Comparison of ENCODE assay signal across 8 mouse cellular contexts in the genomic region with DNA sequence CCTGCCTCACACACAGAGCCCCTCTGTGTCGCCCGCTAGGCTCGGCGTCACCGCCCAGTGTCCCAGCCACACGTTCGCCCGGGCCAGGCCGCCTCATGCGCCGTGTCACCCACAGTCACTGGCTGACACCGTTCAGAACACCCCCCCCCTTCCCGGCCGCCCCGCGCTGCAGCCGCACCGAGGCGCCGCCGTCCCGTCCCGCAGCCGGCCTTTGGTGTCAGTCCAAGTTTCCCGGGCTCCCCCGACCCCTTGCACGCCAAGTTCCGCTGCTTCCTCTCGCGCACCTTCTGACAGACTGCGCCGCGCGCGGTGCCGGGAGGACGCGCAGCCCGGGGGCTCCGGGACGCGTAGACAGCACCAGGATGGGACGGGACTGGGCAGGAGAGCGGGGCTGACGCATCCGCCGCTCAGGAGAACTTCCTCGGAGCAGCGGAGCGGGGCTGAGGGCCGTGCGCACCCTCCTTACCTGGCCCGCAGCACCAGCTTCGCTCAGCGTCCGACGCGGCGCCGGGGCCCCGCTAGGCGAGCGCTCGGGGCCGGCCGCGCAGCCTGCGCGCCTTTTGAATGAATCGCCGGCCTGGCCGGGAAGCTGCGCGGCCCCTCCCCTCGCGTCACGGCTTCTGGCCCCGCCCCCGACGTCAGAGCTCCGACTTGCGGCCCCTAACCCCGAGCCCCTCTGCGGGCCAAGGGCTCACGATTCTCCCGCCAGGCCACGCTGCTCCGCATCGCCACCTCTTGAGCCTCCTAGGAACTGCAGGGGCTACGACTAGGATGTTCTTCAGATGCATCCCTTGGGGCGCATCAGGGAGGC. TPM values are rescaled to one million over a fixed set of nuclear protein-coding genes. Genes with fewer than 3 reads are reported as not detected.
A peak's percentile ranks its signal among the peaks of the same experiment; 100 is the strongest.
DNase-seq lines count a peak whose midpoint lies in the region; ATAC-seq lines count a peak whose summit lies in the region.

A gene (minus strand): TSS at position 619 of the 811 bp plus-strand sequence.

- H3K9ac ChIP-seq in hindbrain, embryonic 14.5 days: peak within 1 kb of the TSS; percentile 70

- H3K36me3 ChIP-seq in hindbrain, embryonic 14.5 days (replicated peaks; ENCODE audit: control insufficient read depth, insufficient read depth): no peaks in the 10 kb centered on the region

- peak; percentile 90 for ATAC-seq in hindbrain, embryonic 14.5 days (ENCODE audit: low FRiP score)

- under 1% methylated on average over 72 of the region's 91 CpGs for WGBS in hindbrain, embryonic 14.5 days

- peak within 1 kb of the TSS; percentile 99 for H3K4me2 ChIP-seq in hindbrain, embryonic 14.5 days (replicated peaks)

- peak within 1 kb of the TSS; percentile 52 for H3K4me3 ChIP-seq in hindbrain, embryonic 14.5 days (replicated peaks; ENCODE audit: low read length)

- peaks cover 7% of the 10 kb centered on the region; the same call in 1 of the 2 replicates for H3K4me1 ChIP-seq in hindbrain, embryonic 14.5 days (replicated peaks; ENCODE audit: control insufficient read depth, insufficient read depth, low read length)

- peak within 1 kb of the TSS; percentile 54 for H3K27ac ChIP-seq in hindbrain, embryonic 14.5 days

- H3K27me3 ChIP-seq in hindbrain, embryonic 14.5 days (ENCODE audit: control insufficient read depth, insufficient read depth, low read length): no peaks in the 10 kb centered on the region

- peak; percentile 96 for DNase-seq in T-cell, adult 2 months (ENCODE audit: low spot score)
- peak; percentile 96 to 97 for DNase-seq in cerebellum, postnatal 25 days
- peak; percentile 83 to 87 for DNase-seq in frontal cortex, postnatal 25 days (ENCODE audit: low spot score in 2 of 2)
- peak; percentile 94 for DNase-seq in hindbrain, embryonic 14.5 days (ENCODE audit: low spot score)
- DNase-seq in layer of hippocampus, postnatal 36 days: peak; percentile 84 to 88
- DNase-seq in lung, postnatal 25 days (ENCODE audit: low spot score): peak; percentile 94
- peak; percentile 60 for DNase-seq in retina, adult 2 months (ENCODE audit: low read depth, low spot score)
- DNase-seq in thymus, postnatal 25 days: peak; percentile 99

- no peaks in the 10 kb centered on the region for H3K9me3 ChIP-seq in hindbrain, embryonic 14.5 days (ENCODE audit: control insufficient read depth, low read length)

RNA-seq across cellular contexts. Expression of the gene that starts here (rescaled TPM):
- polyA plus RNA-seq in hindbrain, embryonic 14.5 days (2014; fragmentation: Nextera tagmentation; extraction: Ambion mirVana): 4.3 and 5.0 TPM in 2 replicates
- total RNA-seq in layer of hippocampus, postnatal 36 days (2021): 10 to 100 TPM; 11.5 to 11.8 TPM

Comparison
In these comparisons a context has a peak if more than half of its experiments do, and no peak if none do; other contexts are left out.
1. Peak in every context shown above with its lines: DNase-seq, ATAC-seq, H3K4me3 ChIP-seq and H3K27ac ChIP-seq.